Mouse (Mus musculus) T-cell, adult 2 months (primary cell): ENCODE results near the gene Fam78a.

Source experiments
- DNase-seq: peaks from one replicate; pipeline ENCODE4 v3.0.0; 2022; ENCODE audit warnings: low spot score

Gene Fam78a

GRCm38 (mm10) chr2:32066005-32066404 is 18.7 kb downstream of the Fam78a start:
- DNase-seq: no peak

- DNase-seq: peak; percentile 85
Observed at GRCm38 (mm10) chr2:32065371-32065791, 19.3 kb downstream of the Fam78a start.

- no peak for DNase-seq
Observed at GRCm38 (mm10) chr2:32064913-32065312, 19.7 kb downstream of the Fam78a start.

DNA sequence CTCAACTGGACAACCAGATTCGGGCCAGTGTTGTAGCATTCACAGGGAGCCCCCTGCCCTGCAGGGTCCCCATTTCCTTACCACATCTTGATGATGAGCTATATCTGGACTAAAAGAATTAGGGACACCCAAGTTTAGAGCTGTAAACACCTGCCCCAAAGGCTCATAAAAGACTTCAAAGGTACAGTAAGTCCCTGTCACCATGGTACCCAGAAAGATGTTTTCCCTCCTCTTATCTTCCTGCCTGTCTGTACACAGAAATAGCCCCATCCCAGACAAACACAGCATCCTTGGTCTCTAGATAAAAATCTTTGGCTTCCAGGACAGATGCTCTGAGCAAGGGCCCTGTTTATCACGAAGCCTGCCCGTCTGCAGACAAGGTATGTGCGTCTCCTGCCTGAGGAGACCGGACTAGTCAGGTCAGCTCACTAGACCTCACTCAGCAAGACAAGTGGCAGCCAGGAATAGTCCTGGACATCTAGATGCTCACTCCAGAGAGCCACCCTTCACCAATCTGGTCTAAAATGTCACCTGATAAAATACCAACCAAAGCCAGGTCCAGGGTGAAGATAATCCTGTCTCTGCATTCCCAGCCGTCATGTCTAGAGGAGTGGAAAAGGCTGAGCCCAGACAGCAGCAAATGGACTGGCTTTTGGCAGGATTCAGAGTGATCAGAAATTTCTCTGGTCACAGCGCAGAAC is 21.1 kb downstream of the Fam78a start:
- DNase-seq: no peak

DNA sequence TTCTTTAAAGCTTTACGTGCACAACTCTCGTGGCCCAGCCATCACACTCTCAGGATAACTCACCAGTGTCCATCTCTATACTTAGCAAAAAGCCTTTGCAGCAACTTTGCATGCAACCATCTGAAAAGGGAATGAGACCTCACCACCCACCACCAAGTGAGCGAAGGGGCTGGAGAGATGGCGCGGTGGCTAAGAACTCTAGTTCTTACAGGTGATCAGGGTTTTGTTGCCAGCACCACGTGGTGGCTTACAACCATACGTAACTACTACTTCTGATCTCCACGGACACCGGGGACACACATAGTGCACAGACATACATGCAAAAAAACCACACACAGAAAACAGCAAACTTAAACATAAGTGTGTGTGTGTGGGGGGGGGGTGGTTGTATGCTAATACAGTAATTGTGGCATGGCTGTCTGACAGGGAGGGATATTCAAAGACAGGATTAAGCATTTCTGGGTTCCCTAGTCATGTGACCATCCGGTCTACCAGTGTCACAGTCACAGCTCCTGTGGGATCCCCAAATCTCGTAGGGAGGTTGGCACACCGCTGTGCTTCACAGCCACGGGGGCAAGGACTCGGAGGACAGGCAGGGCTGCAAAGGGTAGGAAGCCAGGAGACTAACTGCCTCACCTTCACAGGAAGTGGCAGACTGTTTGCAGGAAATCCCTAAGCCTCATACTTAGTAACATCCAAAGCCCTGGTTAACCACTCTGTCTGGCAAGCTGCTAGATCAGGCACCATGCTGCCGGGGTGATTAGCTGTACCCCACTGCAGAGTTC is 21.8 kb downstream of the Fam78a start:
- DNase-seq: peak; percentile 89

DNA sequence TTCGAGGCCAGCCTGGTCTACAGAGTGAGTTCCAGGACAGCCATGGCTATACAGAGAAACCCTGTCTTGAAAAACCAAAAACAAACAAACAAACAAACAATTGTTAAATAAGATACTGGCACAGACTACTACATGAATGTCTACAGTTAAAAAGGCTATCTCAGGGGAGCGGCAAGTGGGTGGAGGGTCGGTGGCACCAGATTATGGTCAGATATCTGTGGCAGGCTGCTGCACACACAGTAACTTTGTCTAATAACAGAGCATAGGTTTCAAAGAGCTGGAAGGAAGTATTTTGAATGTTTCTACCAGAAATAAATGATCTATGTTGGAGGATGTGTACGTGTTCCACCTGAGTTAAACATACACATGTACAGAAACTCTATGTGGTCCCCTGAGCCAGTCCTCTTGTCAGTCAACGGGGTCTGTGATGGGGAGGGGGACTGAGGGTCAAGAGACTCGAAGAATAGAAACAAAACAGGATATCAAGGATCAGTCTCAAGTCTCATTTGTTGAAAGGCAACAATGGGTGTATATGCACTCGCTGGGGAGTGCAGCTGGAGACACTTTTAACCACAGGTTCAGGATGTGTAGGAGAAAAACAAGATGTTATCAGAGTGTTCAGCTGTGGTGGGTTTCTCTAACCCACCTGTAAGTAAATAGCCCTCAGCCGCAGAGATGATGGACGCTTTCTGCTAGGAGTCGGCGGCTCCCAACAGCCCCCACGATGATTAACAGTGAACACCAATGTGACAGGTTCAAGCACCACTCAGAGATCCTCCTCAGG is 22.7 kb downstream of the Fam78a start:
- peak; percentile 75 for DNase-seq

- DNase-seq: no peak
Observed at GRCm38 (mm10) chr2:32061189-32061588, 23.5 kb downstream of the Fam78a start.

DNA sequence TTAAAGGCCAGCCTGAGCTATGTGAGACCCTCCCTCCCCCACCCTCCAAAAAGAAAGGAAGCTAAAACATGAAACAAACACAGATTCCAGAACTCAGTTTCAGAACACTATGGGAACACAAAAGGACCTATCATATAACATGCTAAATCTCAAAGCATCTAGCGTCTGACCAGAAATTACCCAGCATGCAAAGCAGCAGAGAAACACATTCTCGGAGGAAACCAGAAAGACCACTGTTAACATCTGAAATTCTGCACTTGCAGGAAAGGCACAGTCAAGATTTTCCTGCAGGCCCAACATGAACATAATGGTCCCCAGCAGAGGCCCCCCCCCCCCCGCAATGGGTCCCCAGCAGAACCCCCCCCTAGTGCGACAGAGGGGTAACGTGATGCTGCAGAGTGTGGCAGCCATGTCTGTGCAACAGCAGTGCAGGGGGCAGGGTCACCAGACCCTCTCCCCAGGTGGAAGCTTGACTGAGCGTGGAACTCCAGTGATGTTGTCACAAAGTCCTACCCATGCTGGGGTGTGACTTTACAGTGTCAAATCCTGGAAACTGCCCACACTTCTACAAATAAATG is 24.3 kb downstream of the Fam78a start:
- no peak for DNase-seq

GRCm38 (mm10) chr2:32059613-32060012 is 25.0 kb downstream of the Fam78a start:
- DNase-seq: no peak

- DNase-seq: no peak
Observed at GRCm38 (mm10) chr2:32058716-32059115, 25.9 kb downstream of the Fam78a start.

GRCm38 (mm10) chr2:32058241-32058640 is 26.4 kb downstream of the Fam78a start:
- no peak for DNase-seq

DNA sequence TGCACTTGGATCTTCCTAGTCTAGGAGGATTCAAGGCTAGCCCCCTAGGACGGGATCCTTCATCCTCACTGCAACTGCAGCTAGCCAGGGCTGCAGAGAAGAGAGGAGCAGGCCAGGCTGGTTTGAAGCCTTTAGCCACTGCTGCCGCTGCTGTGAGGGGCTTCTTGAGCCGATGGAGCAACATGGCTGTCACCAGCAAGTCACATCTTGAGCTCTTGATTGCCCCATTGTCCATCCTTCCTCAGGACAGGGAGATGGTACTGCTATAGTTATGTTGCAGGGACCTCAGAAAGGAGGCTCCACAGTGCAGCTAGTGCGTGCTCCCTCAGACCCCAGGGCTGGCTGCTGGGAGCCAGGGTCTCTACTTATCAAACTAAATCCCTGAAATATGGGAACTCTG is 26.9 kb downstream of the Fam78a start:
- DNase-seq: no peak

DNA sequence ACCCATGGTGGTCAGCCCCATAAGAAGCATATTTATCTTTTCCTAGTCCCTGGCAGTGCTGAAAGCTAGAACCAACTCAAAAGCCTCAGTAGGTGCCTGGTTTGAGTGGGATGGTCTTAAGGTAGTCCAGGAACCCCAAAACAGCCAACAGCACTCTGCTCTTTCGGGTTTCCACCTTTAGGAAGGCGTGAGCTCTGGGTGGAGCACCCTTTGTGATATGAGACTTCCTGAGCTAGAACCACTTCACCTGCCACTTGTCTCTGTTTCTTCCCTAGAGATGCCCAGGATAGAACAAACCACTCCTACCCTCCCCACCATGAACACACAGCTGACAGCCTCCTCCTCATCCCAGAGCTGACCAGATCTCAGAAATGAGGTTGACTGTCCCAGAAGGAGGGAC is 27.3 kb downstream of the Fam78a start:
- DNase-seq: peak; percentile 64

DNA sequence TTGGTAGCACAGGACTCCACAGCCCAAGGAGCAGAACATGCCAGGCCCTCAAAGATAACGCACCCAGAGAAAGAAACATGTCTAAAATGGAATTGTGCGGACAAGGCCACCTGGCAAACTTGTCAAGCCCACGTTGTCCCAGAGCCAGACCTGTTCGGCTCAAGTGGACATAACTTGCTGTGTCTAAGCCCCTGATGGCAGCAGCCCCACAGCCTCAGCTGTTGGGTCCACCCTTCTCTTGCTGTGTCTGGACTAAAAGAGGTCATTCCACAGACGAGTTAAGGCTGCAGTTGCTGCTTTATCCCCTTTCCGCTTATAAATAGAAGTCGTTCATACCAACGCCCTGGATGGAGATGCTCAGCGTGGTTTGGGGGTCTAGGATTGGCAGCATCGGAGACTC is 28.1 kb downstream of the Fam78a start:
- DNase-seq: no peak

DNA sequence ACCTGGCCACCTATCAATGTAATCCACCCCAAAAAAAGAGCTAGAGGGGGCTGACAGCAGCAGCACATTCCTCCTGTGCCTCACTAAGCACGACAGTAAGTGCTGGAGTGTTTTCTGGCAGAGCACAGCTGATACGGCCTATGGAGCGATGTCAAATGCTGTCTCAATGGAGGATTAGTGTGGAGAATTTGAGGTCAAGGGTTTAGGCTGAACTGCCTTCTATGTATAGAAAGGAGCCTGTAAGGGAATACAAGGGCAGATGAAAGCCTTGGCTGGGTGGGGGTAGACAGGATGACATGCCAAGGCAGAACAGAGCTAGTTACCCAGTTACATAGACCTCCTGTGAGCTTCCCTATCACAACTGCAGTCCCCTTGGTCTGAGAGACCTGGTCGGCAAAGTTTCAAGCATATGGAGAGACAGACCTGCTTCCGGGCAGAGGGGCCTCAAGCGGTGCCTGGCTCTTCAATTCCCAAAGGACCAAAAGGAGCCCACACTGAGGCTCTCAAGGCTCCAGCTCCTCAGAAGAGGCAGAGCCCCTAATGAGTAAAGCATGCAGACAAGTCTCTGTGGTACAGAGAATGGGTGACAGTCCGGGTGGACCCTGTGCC is 29.2 kb downstream of the Fam78a start:
- no peak for DNase-seq

DNA sequence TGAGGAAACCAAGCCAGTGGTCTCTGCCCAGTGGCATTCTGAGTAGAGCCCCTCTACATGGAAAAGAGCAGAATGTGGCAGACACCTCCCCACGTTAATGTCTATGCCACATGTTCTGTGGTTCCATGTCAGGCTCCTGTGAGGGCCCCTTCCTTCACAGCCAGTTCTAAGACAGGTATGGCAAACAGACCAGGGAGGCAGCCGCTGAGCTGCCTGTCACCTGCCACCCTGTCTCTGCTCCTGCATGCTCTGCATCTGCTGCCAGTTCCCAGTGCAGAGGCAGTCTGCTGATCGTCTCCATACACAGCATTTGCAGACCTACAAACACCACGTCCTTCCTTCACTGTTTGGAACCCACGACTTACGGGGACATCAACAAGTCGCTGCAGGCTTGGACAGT is 32.2 kb downstream of the Fam78a start:
- no peak for DNase-seq

DNA sequence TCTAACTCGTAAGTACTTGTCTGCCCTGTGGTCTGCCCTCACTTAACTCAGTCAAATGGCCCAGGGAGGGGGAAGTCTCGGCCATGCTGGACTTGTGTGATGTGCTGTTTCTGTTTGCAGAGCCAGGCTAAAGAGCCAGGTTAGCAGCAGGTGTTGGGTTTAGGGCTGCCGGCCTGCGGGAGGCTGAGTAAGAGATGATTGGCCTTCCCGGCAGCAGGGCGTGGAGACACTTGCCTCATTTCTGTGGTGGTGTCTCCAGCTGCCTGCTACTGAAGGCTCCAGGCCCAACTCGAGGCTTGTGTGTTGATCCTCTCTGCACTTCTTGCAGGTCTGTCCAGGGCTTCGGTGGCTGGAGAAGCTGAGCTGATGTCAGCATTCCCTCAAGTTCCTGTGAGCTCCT is 32.9 kb downstream of the Fam78a start:
- DNase-seq: no peak

DNA sequence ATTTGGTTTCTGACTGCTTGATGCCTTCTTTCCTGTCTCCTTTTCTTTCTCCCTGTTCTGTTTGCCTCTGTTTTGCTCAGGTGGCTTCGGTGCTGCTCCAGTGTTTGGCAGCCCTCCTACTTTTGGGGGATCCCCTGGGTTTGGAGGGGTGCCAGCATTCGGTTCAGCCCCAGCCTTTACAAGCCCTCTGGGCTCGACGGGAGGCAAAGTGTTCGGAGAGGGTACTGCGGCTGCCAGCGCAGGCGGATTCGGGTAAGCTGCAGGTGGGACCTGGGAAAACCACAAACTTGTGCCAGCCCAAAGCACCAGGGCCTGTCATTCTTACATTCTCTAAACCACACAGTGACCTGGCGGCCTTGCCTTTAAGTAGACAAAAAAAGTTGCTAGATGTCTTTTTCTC is 37.3 kb downstream of the Fam78a start:
- peak; percentile 84 for DNase-seq

- peak; percentile 42 for DNase-seq
Observed at GRCm38 (mm10) chr2:32046009-32046408, 38.6 kb downstream of the Fam78a start.

DNA sequence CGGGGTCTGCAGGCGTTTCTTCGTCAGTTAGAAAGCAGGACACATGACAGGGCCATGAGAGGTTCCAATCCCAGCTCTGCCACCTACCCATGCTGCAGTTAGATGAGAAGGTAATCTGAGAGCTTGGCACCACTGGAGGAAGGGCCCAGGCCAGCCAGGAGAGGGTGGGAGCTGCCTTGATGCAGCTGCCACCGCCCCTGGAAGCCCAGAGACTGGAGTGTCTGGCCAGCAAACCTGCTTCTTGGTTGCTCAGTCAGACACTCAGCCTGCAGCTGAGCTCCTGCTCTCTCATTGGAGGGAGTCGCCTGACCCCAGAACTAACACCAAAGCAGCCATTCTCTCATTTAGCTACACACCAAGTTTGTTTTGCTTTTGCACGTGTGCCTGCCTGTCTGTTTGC is 39.3 kb downstream of the Fam78a start:
- no peak for DNase-seq

DNA sequence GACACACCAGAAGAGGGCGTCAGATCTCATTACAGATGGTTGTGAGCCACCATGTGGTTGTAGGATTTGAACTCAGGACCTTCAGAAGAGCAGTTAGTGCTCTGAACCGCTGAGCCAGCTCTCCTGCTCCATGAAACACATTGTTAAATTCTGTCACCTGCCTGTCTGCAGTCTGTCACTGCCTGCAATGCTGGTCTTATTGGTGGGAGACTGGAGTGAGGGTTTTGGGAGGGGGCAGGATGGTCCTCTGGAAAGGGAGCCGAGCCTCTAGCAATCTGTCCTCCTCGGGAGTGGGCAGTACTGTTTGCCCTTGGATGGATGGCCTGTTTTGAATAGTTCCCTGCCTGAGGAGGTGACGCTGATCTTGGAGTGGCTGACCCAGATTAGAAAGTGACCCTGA is 40.8 kb downstream of the Fam78a start:
- DNase-seq: no peak

DNA sequence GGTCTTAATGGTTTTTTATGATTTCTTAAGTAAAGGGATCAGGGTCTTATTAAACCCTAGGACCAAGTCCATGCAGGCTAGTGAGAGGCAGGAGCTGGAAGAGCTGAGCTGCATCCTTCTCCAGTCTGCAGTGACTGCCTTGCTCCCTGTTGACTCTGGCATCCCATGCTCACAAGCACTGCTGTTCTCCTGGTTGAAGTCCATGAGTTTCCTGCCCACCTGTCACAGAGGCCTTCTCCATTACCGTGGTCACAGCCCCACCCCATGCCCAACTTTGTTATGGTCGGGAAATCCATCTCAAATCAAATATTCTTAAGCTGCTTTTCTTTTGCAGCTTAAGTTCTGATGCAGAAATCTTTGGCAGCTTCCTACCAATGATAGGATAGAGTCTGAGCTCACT is 43.6 kb downstream of the Fam78a start:
- no peak for DNase-seq
